Mouse (Mus musculus) adrenal gland, postnatal 36 days (tissue): ENCODE measurements around the gene Iah1. TPM values are rescaled to one million over a fixed set of nuclear protein-coding genes. Genes with fewer than 3 reads are reported as not detected.

Experiments used
- DNase-seq, 2 experiments: peaks; one replicate each; pipeline ENCODE4 v3.0.0; 2021; ENCODE audit warnings: mixed read lengths in 1 of 2
- long read RNA-seq, 2 experiments: library from polyadenylated mRNA; stranded (forward); transcript quantifications; one replicate each; pipeline ENCODE4 v2.0.0; 2021; ENCODE audit warnings: borderline sequencing depth in 2 of 2
- total RNA-seq, 2 experiments: library from RNA; stranded (reverse); gene quantifications; 2 replicates each; pipeline ENCODE4 v1.2.3; 2021

Gene Iah1
- 10 to 100 TPM; 73.0 to 79.4 TPM for total RNA-seq
- long read RNA-seq, experiment 1, transcript Iah1-201 (6 exons, 1,141 nt): major isoform, 103 of 147 reads
- long read RNA-seq, experiment 1, partial matches to known transcripts: 12 of 147 reads
- long read RNA-seq, experiment 1, other reads (novel, unspliced or antisense): 31 of 147 reads
- long read RNA-seq, experiment 2, transcript Iah1-201 (6 exons, 1,141 nt): major isoform, 19 of 33 reads
- long read RNA-seq, experiment 2, partial matches to known transcripts: 1 of 33 reads
- long read RNA-seq, experiment 2, other reads (novel, unspliced or antisense): 13 of 33 reads

- DNase-seq: peak; percentile 91 to 95
Measured at GRCm38 (mm10) chr12:21315923-21316868, at the start of gene Iah1. Gene Iah1, plus strand, starts transcription at chr12:21316389.

DNA sequence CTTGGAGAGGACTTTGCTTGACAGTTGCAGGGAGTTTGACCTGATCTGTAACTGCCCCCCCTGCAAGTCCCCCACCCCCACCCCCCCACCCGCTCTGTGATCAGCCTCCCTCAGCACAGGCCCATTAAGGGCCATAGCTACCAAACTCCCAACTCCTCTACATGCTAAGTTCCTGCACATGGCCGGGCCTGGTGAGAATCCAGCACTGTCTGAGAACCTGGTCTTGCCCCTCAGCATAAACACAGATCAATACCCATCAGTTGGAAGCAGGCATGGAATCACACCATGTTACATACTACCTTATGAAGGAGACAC is 49.4 kb upstream of the Iah1 start:
- no peak for DNase-seq

DNA sequence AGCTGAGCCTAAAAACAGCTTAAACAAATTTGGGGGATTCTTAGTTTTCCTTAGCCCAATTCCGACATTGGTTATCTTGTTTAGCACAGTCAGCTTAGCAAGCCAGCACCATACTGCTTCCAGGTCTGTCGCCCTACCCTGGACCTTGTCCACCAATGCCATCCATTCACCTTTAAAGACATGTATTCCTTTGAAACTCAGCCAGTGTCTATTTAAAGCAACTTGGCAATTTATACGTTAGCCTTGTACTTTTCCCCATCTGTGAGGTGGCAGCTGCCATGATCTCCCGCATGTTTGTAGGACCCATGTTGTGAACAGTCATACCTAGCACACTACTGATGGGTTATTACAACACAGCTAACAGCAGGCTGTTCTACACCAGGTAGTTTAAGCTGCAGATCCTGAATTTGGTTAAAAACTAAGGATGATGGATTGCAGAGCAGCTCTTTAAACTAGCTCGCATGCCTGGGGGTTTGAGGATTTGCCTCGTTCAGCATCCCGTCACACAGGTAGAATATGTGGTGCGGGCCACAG is 48.0 kb upstream of the Iah1 start:
- no peak for DNase-seq

DNA sequence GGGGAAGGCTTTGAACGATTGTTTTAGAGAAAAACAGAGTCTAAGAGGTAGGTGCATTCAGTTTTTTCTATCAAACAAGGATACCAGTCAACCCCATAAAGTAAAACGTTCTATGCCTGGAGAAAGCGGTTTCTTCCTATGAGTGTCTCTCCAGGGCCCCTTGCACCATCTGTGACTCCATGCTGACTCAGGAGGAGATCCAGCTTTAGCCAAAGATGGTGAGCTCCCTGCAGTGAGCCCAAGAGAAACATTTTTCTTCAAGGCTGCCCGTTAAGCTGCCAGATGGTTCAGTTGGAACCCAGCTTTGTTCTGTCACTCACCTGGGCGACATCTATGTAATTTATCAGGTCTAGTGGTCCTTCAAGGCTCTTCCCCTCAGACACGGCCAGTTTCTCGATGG is 41.7 kb upstream of the Iah1 start:
- DNase-seq: peak; percentile 27 to 34

- no peak for DNase-seq
Measured at GRCm38 (mm10) chr12:21277352-21277864, 38.8 kb upstream of the Iah1 start.

GRCm38 (mm10) chr12:21284761-21285441 is 31.3 kb upstream of the Iah1 start, which contains the start of gene Cpsf3:
Gene Cpsf3, plus strand, starts transcription at chr12:21285391.
- no peak for DNase-seq

DNA sequence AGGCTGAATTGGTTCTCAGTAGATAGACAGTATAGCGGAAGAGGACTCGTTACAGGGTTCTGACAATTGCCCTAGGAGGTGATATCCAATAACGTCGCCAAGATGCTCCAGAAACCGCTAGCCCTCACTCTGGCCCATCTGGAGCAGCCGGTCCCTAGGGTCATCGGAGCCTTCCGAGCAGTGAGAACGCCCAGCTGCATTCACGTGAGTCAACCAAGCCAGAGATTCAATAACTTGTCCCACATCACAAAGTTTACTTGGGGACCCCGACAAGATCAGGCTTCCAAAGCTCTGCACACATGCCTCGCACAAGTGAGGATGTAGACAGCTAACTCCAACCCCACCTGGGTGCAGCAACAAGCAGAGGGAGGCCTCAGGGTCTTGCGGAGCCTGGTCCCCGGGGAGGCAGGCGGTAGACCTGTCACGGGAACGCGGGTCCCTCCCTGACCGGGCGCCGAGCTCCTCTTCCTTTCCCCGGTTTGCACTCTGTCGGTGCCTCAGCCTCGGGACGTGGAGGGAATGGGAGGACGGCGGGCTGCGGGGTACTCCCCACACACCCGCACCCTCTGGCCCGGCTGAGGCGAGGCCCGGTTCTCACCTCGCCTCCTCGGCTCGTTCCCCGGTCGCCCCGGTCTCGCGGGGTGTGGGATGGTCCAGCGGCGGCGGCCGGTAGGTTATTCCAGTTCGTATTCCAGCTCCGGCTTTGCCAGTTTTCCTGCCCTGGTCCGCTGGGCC is 30.5 kb upstream of the Iah1 start:
- peak in 1 of 2 experiments; percentile 83 for DNase-seq

DNA sequence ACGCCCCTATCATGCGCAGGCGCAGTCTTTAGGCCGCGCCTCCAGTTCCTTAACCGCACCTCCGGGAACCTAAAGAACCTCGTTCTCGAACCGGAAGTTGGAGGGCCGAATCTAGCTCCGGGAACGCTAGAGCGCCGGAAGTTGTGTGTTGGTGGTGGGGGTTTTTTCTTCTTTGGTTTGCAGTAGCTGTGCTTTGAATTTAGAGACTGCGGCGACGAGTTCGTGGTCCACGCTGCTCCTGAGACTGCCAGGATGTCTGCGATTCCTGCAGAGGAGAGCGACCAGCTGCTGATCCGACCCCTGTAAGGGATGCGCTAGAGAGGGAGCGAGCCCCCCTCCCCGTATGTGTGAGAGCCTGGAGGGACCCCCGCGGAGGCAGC is 30.0 kb upstream of the Iah1 start, which contains the start of gene Itgb1bp1:
Gene Itgb1bp1 (minus strand): TSS at position 42 of the 380 bp plus-strand sequence.
- DNase-seq: peak; percentile 99

GRCm38 (mm10) chr12:21286712-21287650 is 29.2 kb upstream of the Iah1 start:
- DNase-seq: peak in 1 of 2 experiments; percentile 45

- no peak for DNase-seq
Measured at GRCm38 (mm10) chr12:21288716-21289395, 27.3 kb upstream of the Iah1 start.

DNA sequence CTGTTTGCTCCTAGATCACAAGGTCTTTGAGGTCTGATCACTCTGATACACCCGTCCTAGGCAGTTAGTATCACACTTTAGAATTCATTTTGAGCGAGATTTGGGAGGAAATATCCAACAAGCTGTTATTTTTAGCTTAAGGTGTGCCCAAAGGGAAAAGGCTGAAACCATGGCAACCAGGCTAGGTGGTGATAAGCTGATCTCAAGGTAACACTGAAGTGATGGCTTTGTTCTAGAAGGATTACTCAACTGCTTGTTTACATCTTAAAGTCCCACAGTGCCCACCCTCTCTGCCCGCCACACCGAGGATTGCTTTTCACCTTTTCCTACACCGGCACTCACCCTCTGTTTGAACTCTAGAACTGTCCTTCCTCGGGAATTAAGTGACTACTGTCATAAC is 26.5 kb upstream of the Iah1 start:
- no peak for DNase-seq

- DNase-seq: no peak
Measured at GRCm38 (mm10) chr12:21298856-21299255, 17.3 kb upstream of the Iah1 start.

- DNase-seq: peak; percentile 69 to 81
Measured at GRCm38 (mm10) chr12:21301324-21301723, 14.9 kb upstream of the Iah1 start.

DNA sequence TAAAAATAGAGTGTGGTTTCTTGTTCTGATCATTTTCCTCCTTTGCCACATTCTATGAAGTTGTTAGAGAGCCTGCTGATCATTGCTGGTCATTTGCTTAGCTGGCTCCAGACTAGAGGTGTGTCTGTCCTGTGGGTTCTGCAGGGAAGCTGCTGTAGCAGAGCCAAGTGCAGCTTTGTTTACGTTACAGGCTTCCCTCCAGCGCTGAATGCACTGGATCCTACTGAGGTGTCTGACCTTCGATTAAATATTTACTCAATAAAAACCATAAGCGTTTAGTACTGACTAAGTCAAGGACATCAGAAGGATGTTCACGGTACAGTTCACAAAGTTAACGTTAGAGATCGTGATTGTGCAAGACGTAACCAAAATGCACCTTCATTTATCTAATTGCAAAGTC is 14.3 kb upstream of the Iah1 start:
- no peak for DNase-seq

GRCm38 (mm10) chr12:21302361-21302783 is 13.8 kb upstream of the Iah1 start:
- no peak for DNase-seq

GRCm38 (mm10) chr12:21305741-21306140 is 10.4 kb upstream of the Iah1 start:
- DNase-seq: no peak

GRCm38 (mm10) chr12:21306721-21307120 is 9.5 kb upstream of the Iah1 start:
- DNase-seq: no peak

DNA sequence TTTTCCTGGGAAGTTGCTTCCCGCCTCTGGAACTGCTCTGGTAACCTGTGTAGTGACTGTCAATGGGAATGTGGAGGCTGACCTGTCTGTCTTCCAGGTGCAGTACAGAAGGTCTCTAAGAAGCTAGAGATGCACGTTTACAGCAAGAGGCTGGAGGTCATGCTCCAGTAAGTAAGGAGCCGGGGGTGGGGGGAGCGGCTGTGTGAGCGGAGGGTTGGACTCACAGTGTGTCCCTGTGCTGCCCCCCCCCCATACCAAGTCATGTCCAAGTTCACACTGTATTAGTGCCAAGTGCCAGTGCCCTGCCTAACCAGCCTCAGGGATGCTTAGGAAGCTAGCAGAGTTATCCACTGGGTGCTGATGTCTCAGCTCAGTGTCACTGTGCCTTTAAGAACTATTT is 4.0 kb upstream of the Iah1 start:
- no peak for DNase-seq

DNA sequence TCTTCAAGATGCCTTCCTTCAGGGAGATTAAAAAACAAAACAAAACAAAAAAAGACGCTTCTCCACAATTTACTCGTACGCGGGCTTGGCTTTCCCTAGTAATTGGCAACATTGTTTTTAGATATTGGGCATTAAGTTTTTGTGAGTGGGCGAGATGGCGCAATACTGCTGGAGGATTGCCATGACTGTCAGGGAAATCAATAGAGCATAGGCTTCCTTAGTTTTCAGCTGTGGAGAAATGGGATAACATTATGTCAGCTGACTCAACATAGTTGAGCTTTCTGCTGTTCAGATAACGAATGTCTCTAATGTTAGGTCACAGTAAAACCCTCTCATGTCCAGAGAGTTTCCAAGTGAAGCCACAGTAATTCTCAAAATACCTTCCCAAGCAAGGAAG is 678 bp downstream of the Iah1 start:
- DNase-seq: peak; percentile 64 to 72
